14 mouse cellular contexts compared by ENCODE assay signal in the genomic region with DNA sequence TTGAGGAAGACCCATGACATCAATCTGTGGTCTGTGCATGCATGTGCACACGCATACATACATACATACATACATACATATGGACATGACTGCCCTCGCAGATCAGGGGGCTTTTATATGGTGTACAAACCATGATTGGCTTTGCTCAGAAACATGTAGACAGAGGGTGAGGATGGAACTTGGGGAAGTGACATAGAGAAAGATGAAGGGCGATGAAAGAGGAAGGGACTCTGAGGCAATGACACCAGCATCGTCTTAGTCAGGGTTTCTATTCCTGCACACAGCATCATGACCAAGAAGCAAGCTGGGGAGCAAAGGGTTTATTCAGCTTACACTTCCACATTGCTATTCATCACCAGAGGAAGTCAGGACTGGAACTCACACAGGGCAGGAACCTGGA.
"Had no signal": no experiment of that assay in that cellular context is flagged by ENCODE, and none has a peak within 500 bp of the region (broad histone marks: within the 10 kb centered on the region; RNA-seq: fewer than 3 reads in every experiment).

No protein-coding gene starts in this region.

- DNase-seq: lung, adult 18-20 months; lung, embryonic 14.5 days; lung, postnatal 10 days; lung, postnatal 36 days; right cerebral cortex, postnatal 14 days; thymus, adult 18-20 months; thymus, postnatal 14 days; thymus, postnatal 36 days had no signal

- H3K9me3 ChIP-seq: liver, embryonic 12.5 days; midbrain, embryonic 10.5 days; midbrain, embryonic 15.5 days; neural tube, embryonic 12.5 days had no signal

- H3K4me3 ChIP-seq: liver, embryonic 12.5 days; midbrain, embryonic 10.5 days; midbrain, embryonic 13.5 days; midbrain, embryonic 15.5 days; neural tube, embryonic 12.5 days had no signal

- H3K9ac ChIP-seq: liver, embryonic 12.5 days; liver, embryonic 14.5 days; lung, embryonic 14.5 days; midbrain, embryonic 13.5 days; midbrain, embryonic 15.5 days; neural tube, embryonic 12.5 days had no signal

- H3K4me1 ChIP-seq: midbrain, embryonic 15.5 days; neural tube, embryonic 12.5 days had no signal

- H3K27ac ChIP-seq: liver, embryonic 12.5 days; liver, embryonic 14.5 days; midbrain, embryonic 10.5 days; midbrain, embryonic 13.5 days; midbrain, embryonic 15.5 days; neural tube, embryonic 12.5 days had no signal

- H3K27me3 ChIP-seq: liver, embryonic 12.5 days; midbrain, embryonic 13.5 days; midbrain, embryonic 15.5 days; neural tube, embryonic 12.5 days had no signal

- H3K4me2 ChIP-seq: liver, embryonic 12.5 days; lung, embryonic 14.5 days; midbrain, embryonic 13.5 days; midbrain, embryonic 15.5 days; neural tube, embryonic 12.5 days had no signal

- ATAC-seq: liver, embryonic 12.5 days; midbrain, embryonic 13.5 days; midbrain, embryonic 15.5 days had no signal
